Mouse (Mus musculus) megakaryocyte, embryonic 14.5 days (primary cell): ENCODE data around the gene Armc3.

ENCODE experiments used
- FLI1 ChIP-seq: IDR thresholded peaks from 2 replicates; pipeline ENCODE4 v1.6.1; 2012; ENCODE audit warnings: low read length, inconsistent platforms, mixed read lengths
- GATA1 ChIP-seq: IDR thresholded peaks from 3 replicates; pipeline ENCODE4 v1.6.1; 2012; ENCODE audit warnings: mixed read lengths, low read length, inconsistent platforms, borderline replicate concordance

DNA sequence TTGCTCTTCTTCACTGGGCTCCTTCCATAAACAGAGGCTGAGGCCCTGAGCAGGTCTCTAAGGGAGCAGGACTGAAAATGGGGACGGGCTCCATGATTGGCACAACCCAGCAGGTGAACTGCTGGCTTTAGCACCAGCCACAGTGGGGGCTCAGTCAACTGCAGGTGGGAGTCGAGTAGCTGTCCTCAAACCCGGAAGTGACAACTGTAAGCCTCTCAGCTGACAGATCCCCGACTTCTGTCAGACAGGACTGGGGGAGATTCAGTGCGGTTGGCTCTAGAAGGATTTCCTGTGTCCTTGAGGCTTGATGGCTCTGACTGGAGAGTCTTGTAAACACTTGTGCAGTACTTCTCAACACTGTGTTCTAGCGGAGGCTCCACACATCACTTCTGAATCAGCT is 102.1 kb downstream of the Armc3 start:
- no peak for TF ChIP-seq GATA1
- no peak for TF ChIP-seq FLI1
